Mouse (Mus musculus) layer of hippocampus, adult 2 months (tissue): ENCODE data around the gene Tcaf1. TPM values are rescaled to one million over a fixed set of nuclear protein-coding genes. Genes with fewer than 3 reads are reported as not detected.

Experiments
- DNase-seq, 2 experiments: peaks; one replicate each; pipeline ENCODE4 v3.0.0; 2022; ENCODE audit warnings: low spot score in 2 of 2
- H3K27ac ChIP-seq: fragments of 200-600 bp; 2 replicates; pipeline ENCODE4 v1.8.1; 2022
- H3K4me3 ChIP-seq: fragments of 200-600 bp; 2 replicates; pipeline ENCODE4 v1.8.1; 2022; ENCODE audit warnings: mild to moderate bottlenecking
- CTCF ChIP-seq: fragments of 200-600 bp; conservative IDR thresholded peaks from 2 replicates; pipeline ENCODE4 v1.8.1; 2022; ENCODE audit warnings: antibody characterized with exemption, mild to moderate bottlenecking, moderate library complexity
- total RNA-seq, 2 experiments: library from RNA; stranded (reverse); gene quantifications; 2 replicates each; pipeline ENCODE4 v1.2.3; 2021

The Tcaf1 gene
- total RNA-seq, 2 experiments from 2014 or later: 215 to 221 TPM

DNA sequence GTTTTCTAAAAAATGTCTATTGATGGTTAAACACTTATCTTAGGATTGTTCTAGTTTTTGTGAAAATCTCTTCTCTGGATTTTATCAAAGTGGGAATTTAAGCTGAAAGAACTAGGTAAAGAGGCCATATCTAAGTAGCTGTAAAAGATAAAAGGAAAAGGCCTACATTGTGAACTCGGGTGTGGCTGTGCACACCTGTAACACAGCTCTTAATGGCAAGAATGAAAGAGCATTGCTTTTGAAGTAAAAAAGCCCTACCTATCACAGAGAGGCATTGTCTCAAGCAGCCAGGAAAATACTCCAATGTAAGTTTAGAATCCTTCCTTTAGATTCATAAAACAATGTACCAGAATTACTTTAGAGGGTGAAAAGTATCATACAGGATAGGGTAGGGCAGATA, 38.1 kb downstream of the Tcaf1 start:
- Histone ChIP-seq H3K4me3 (no peak overlapping the region), H3K27ac (no peak overlapping the region)
- DNase-seq: no peak
- no peak for TF ChIP-seq CTCF

DNA sequence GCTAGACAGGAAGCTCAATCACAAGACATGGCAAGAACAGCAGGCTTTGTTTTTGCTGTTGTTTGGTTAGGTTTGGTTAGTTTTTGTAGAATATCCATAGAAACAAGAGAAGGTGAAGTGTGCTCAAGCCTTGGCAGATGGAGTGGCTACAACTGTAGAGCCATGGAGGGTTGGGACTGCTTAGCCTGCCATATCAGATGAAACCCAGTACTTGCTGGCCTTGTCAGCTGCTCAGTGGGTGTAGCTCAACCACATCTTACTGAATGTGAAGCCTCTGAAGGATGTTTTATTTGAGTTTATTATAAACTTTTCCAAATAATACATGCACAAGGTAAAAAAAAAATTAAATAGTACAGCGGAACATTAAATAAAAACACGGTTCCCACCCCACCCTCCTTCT, 42.2 kb downstream of the Tcaf1 start:
- DNase-seq: no peak
- Histone ChIP-seq H3K4me3 (no peak overlapping the region), H3K27ac (no peak overlapping the region)
- TF ChIP-seq CTCF: no peak

DNA sequence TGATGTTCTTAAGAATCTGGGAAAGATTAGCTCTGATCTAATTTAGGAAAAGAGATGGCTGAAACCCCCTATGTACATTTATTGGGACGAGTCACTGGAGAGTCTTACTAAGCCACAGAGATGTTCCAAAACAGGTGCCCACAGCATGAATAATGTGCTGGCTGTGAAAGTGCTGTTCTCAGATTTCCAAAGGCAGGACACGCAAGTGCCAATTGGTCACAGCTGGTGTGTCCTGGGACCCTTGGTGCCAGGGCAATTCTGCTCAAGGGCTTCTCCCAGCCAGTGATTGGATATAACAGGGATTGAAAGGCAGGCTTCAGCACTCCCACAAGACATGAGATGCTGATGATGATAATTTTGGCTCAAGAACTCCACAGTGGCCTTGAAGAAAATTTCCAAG, 48.1 kb downstream of the Tcaf1 start:
- no peak for TF ChIP-seq CTCF
- no peak for DNase-seq
- H3K4me3 ChIP-seq: no peak overlapping the region
- H3K27ac ChIP-seq: no peak overlapping the region

DNA sequence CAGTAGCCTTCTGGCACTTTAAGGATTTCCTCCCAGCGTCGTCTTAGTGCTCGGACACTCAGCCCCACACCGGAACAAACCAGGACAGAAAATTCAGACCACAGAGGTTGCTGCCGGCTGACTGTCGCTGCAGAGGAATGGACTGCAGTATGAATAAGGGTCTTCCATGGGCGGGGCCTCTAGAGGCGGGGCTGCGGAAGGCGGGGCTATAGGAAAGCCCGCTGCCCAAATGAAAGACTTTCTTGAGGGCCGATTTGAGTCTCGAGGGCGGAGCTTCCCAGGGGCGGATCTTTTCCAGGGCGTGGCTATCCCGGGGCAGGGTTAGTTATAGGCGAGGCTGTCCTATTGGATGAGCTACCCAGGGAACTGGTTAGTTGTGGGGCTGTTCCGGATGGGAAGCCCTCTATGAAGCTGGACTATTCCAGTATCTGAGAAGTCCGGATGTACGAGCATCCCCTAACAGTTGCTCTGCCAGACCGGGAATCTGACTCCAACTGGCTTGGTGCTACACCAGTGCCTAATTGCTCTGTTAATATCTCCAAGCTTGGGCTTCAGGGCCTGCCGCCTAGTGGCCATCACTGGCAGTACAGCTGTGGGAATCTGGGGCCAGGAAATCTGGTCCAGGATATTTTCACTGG, 64.9 kb downstream of the Tcaf1 start, which contains the start of gene Tcaf2:
Gene Tcaf2 (minus strand): TSS at position 343 of the 638 bp plus-strand sequence.
- peak; percentile 41 to 77 for DNase-seq
- Histone ChIP-seq H3K4me3 (peak within 1 kb of the TSS; percentile 45), H3K27ac (no peak within 1 kb of the TSS)
- peak; percentile 93 for TF ChIP-seq CTCF

DNA sequence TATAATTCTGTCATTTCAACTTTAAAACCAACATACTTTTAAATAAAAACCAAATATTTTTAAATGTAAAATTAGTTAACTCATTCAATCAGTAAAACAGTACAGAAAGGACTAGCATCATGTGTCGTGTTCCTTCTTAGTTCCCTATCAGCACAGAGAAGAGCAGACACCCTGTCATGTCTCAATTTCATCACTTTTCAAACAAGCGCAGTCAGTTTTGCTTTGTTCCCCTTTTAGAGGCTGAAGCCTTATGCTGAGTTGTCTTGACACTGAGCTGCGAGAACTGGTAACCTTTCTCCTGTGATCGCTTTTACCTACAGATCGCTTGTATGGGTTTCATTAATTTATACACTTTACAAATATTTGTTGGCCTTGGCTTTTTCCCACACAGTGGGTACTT, 75.5 kb downstream of the Tcaf1 start:
- no peak for DNase-seq
- Histone ChIP-seq H3K4me3 (no peak overlapping the region), H3K27ac (no peak overlapping the region)
- TF ChIP-seq CTCF: no peak

DNA sequence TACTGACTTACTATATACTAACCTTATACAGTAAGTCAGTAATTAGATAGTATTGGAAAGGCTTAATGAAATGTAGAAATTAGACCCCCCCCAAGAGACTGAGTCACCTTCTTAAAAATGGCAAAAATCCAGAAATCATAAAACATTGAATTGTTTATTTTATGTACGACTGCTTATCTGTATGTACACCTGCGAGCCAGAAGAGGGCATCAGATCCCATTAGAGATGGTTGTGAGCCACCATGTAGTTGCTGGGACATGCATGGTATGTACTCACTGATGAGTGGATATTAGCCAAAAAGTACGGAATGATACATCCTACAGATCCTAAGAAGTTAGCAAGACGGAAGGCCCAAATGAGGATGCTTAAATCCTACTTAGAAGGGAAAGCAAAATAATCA, 78.5 kb downstream of the Tcaf1 start:
- no peak for DNase-seq
- peak; percentile 56 for TF ChIP-seq CTCF
- Histone ChIP-seq H3K4me3 (no peak overlapping the region), H3K27ac (no peak overlapping the region)

Other genes with a start within 250 kb of the Tcaf1 start
- gene Olfr458, start 244.9 kb downstream of the Tcaf1 start, total RNA-seq: not detected
- not detected for gene Olfr457, start 233.8 kb downstream of the Tcaf1 start, total RNA-seq
- not detected for gene Olfr456, start 222.9 kb downstream of the Tcaf1 start, total RNA-seq
- gene Olfr455, start 162.5 kb downstream of the Tcaf1 start, total RNA-seq: not detected
- gene Tcaf3, start 112.4 kb downstream of the Tcaf1 start, total RNA-seq: not detected
- under 1 TPM; 0.49 to 0.87 TPM for gene Tcaf2, start 64.8 kb downstream of the Tcaf1 start, total RNA-seq
- not detected for gene Olfr453, start 29.3 kb upstream of the Tcaf1 start, total RNA-seq
- not detected for gene Olfr38, start 46.3 kb upstream of the Tcaf1 start, total RNA-seq
- gene Olfr452, start 75.0 kb upstream of the Tcaf1 start, total RNA-seq: not detected
- not detected for gene Olfr450, start 101.9 kb upstream of the Tcaf1 start, total RNA-seq
- not detected for gene Olfr449, start 124.3 kb upstream of the Tcaf1 start, total RNA-seq
- not detected for gene Olfr448, start 180.4 kb upstream of the Tcaf1 start, total RNA-seq
- gene Olfr447, start 198.8 kb upstream of the Tcaf1 start, total RNA-seq: not detected
- gene Olfr446, start 211.3 kb upstream of the Tcaf1 start, total RNA-seq: not detected
- gene Olfr444, start 239.0 kb upstream of the Tcaf1 start, total RNA-seq: not detected